8 mouse cellular contexts compared by ENCODE assay signal in the genomic region with DNA sequence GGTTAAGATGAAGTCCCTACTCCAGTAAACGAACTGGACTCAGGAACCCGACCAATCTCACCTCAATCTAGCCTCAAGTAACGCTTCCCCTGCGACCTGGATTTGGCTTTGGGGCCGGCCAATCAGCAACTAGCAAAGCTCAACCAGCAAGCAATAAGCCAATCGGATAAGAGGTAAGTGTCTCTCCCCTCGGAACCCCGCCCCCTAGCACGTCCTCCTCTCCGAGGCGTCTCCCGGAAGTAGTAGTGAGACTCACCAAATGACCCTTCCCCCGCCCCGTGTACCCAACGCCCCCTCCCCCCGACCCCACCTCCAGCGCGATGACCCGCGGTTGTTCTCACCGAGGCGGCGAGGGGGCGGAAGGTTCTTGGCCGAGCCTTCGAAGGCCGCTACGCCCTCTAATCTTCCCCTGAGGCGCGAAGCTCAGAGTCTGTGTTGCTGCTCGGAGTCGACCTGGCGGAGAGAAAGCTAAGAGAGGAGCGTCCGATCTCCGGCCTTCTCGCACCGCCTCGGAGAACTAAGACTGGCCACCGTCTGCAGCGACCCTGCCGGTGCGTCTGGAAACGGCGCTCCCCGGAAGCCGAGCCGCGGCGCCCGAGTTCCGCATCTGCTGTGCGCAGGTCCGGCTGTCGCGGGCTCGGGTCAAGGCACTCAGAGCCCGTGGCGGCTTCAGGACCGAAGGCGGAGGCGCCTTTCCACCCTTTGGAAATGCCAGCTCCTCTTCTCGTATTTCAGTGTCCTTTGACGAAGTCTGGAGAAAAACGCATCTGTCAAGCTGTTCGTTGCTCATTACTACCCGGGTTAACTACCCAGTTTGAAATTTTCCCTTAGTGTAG. TPM values are rescaled to one million over a fixed set of nuclear protein-coding genes. Genes with fewer than 3 reads are reported as not detected.
A peak's percentile ranks its signal among the peaks of the same experiment; 100 is the strongest.
DNase-seq lines count a peak whose midpoint lies in the region; ATAC-seq lines count a peak whose summit lies in the region.

A gene (minus strand): TSS at position 677 of the 836 bp plus-strand sequence.

- H3K27me3 ChIP-seq in forebrain, embryonic 14.5 days (replicated peaks; ENCODE audit: control insufficient read depth, insufficient read depth, low read length): no peaks in the 10 kb centered on the region
- H3K27me3 ChIP-seq in neural tube, embryonic 15.5 days (replicated peaks): no peaks in the 10 kb centered on the region

- peak within 1 kb of the TSS; percentile 92 for H3K9ac ChIP-seq in forebrain, embryonic 14.5 days (ENCODE audit: low read length)
- peak within 1 kb of the TSS; percentile 83 for H3K9ac ChIP-seq in neural tube, embryonic 15.5 days (replicated peaks)

- H3K4me1 ChIP-seq in forebrain, embryonic 14.5 days (ENCODE audit: control insufficient read depth, insufficient read depth, low read length): peaks cover 8% of the 10 kb centered on the region
- peaks cover 23% of the 10 kb centered on the region for H3K4me1 ChIP-seq in neural tube, embryonic 15.5 days

- peak; percentile 98 for DNase-seq in ES-CJ7 (ENCODE audit: low read depth, low spot score)
- DNase-seq in cerebellum, adult 11 months: peak; percentile 91
- peak; percentile 98 for DNase-seq in forebrain, embryonic 14.5 days (ENCODE audit: low spot score)
- DNase-seq in heart, postnatal 14 days: peak; percentile 91
- peak; percentile 95 for DNase-seq in layer of hippocampus, adult 11-12 months (ENCODE audit: low spot score)
- DNase-seq in lung, adult 18-20 months: peak; percentile 97 to 98
- DNase-seq in testis, postnatal 14 days (ENCODE audit: low spot score): peak; percentile 97

- WGBS in forebrain, embryonic 14.5 days: under 1% methylated on average over 64 of the region's 67 CpGs
- WGBS in neural tube, embryonic 15.5 days: under 1% methylated on average over 65 of the region's 67 CpGs

- ATAC-seq in forebrain, embryonic 14.5 days: peak; percentile 100
- peak; percentile 99 for ATAC-seq in neural tube, embryonic 15.5 days (ENCODE audit: low FRiP score)

- peak within 1 kb of the TSS; percentile 72 for H3K4me3 ChIP-seq in forebrain, embryonic 14.5 days (ENCODE audit: low read depth, low read length)
- H3K4me3 ChIP-seq in neural tube, embryonic 15.5 days (replicated peaks): peak within 1 kb of the TSS; percentile 92

- H3K4me2 ChIP-seq in forebrain, embryonic 14.5 days (ENCODE audit: low read length): peak within 1 kb of the TSS; percentile 69
- peak within 1 kb of the TSS; percentile 74 for H3K4me2 ChIP-seq in neural tube, embryonic 15.5 days

- peak within 1 kb of the TSS; percentile 93 for H3K27ac ChIP-seq in forebrain, embryonic 14.5 days (ENCODE audit: low read depth, low read length)
- peak within 1 kb of the TSS; percentile 99 for H3K27ac ChIP-seq in neural tube, embryonic 15.5 days (replicated peaks)

- intact Hi-C loops in heart, postnatal 14 days (cut with DNase I): no loop called here

- no peaks in the 10 kb centered on the region for H3K9me3 ChIP-seq in forebrain, embryonic 14.5 days (replicated peaks; ENCODE audit: control insufficient read depth, low read length)
- no peaks in the 10 kb centered on the region for H3K9me3 ChIP-seq in neural tube, embryonic 15.5 days (replicated peaks)

- peaks cover 22% of the 10 kb centered on the region for H3K36me3 ChIP-seq in forebrain, embryonic 14.5 days (ENCODE audit: control insufficient read depth, insufficient read depth, low read length)
- H3K36me3 ChIP-seq in neural tube, embryonic 15.5 days: peaks cover 19% of the 10 kb centered on the region

RNA-seq across cellular contexts. Expression of the gene that starts here (rescaled TPM):
- 18.9 and 22.8 TPM in 2 replicates for polyA plus RNA-seq in forebrain, embryonic 14.5 days (2014; fragmentation: Nextera tagmentation; extraction: Ambion mirVana)
- total RNA-seq in heart, postnatal 14 days (2021): 10 to 100 TPM; 42.1 to 42.3 TPM
- polyA plus RNA-seq in neural tube, embryonic 15.5 days (2015; fragmentation: Nextera tagmentation; extraction: Ambion mirVana): 29.2 and 38.0 TPM in 2 replicates

Comparison
In these comparisons a context has a peak if more than half of its experiments do, and no peak if none do; other contexts are left out.
1. Peak in every context shown above with its lines: DNase-seq, ATAC-seq, H3K4me3 ChIP-seq and H3K27ac ChIP-seq.